ENCODE assay signal across 10 mouse cellular contexts in the genomic region with DNA sequence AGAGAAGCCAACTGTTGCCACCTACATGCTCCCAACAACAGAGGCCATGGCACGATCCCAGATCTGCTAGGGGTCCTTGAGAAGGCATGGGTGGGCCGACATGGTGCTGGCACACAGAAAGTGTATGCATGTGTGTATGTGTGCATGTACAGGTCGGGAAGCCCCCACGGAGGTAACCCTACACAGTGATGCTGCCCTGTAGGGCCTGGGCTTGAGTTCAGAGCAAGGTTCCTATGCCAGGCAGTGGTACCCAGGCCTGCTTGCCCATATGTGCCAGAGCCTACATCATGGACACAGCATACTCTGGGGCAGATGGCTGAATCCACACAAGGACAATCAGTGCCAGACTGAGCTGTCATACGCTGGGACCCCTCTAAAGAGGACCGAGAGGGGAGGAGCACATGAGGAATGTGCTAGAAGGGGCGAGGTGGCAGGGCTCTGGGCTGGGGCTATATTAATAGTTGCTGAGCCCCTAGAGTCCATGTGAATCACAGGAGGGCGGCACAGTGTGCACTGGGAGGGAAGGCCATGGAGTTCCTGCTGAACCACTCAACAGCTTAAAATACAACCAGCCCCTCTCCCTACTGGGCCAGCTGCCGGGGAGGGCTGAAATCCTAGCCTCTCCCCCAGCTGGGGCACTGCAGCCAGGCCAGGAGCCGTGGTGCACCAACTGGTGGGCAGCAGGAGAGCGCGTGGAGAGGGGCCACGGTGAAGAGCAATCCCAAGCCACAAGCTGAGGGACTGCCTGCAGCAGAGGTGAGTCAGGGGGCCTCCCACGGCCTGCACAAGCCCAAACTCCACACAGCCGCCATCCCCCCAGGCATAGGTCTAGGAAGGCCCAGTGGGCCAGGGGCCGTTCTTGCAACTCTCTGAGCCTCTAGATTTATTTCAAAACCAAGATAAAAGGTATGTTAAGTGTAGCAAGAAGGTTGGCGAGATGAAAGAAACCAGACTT. TPM values are rescaled to one million over a fixed set of nuclear protein-coding genes. Genes with fewer than 3 reads are reported as not detected.
DNase-seq lines count a peak whose midpoint lies in the region.
"Had no signal": no experiment of that assay in that cellular context is flagged by ENCODE, and none has a peak within 500 bp of the region (broad histone marks: within the 10 kb centered on the region; RNA-seq: fewer than 3 reads in every experiment).

No protein-coding gene starts in this region.

- DNase-seq in kidney, adult 9 months, result peak; percentile 20
- DNase-seq in kidney, postnatal 4 days, result no peak
- DNase-seq in urinary bladder, adult 2 months (ENCODE audit: low spot score), result peak; percentile 19
- no peak for DNase-seq in urinary bladder, postnatal 36 days (ENCODE audit: low spot score in 2 of 2)
- DNase-seq in gastrocnemius, adult 8-10 months (ENCODE audit: low spot score in 2 of 2), result peak; percentile 76 to 78
- DNase-seq in layer of hippocampus, postnatal 10 days (ENCODE audit: low spot score in 2 of 2), result peak; percentile 9 to 25
- DNase-seq in thymus, postnatal 25 days, result no peak
- DNase-seq in ovary, postnatal 36 days (ENCODE audit: low spot score), result no peak

RNA-seq across cellular contexts. Expression of a gene that starts 9.4 kb away (rescaled TPM):
- polyA plus RNA-seq in urinary bladder, adult 2 months (2012; rRNA removed), result 241 and 263 TPM in 2 replicates
- total RNA-seq in gastrocnemius, adult 8-10 months (2022), result 100 to 1,000 TPM; 262 to 329 (median 295) TPM
- total RNA-seq in layer of hippocampus, postnatal 10 days (2021), result 100 to 1,000 TPM; 161 to 175 TPM

RNA-seq across cellular contexts. Expression of a gene that starts 31.9 kb away (rescaled TPM):
- 298 and 313 TPM in 2 replicates for polyA plus RNA-seq in urinary bladder, adult 2 months (2012; rRNA removed)
- total RNA-seq in gastrocnemius, adult 8-10 months (2022), result 100 to 1,000 TPM; 461 to 506 (median 481) TPM
- 100 to 1,000 TPM; 532 to 604 TPM for total RNA-seq in layer of hippocampus, postnatal 10 days (2021)

RNA-seq across cellular contexts. Expression of a gene that starts 32.2 kb away (rescaled TPM):
- 30.7 and 36.8 TPM in 2 replicates for polyA plus RNA-seq in urinary bladder, adult 2 months (2012; rRNA removed)
- 1 to 10 TPM; 3.6 to 7.9 (median 3.8) TPM for total RNA-seq in gastrocnemius, adult 8-10 months (2022)
- total RNA-seq in layer of hippocampus, postnatal 10 days (2021), result 10 to 100 TPM; 29.4 to 33.5 TPM

RNA-seq across cellular contexts. Expression of a gene that starts 40.3 kb away (rescaled TPM):
- not detected in 2 replicates for polyA plus RNA-seq in urinary bladder, adult 2 months (2012; rRNA removed)
- not detected for total RNA-seq in gastrocnemius, adult 8-10 months (2022)
- total RNA-seq in layer of hippocampus, postnatal 10 days (2021), result not detected
- polyA plus RNA-seq: liver, embryonic 16.5 days; testis, adult 2 months had no signal

Comparison
In these comparisons a context has a peak if more than half of its experiments do, and no peak if none do; other contexts are left out.
1. DNase-seq: peak in kidney, adult 9 months (single experiment), urinary bladder, adult 2 months (single experiment), gastrocnemius, adult 8-10 months (2 of 2) and layer of hippocampus, postnatal 10 days (2 of 2); none in kidney, postnatal 4 days (0 of 2), urinary bladder, postnatal 36 days (0 of 2), thymus, postnatal 25 days (single experiment) and ovary, postnatal 36 days (single experiment).